ENCODE assay signal across 13 mouse cellular contexts in the genomic region with DNA sequence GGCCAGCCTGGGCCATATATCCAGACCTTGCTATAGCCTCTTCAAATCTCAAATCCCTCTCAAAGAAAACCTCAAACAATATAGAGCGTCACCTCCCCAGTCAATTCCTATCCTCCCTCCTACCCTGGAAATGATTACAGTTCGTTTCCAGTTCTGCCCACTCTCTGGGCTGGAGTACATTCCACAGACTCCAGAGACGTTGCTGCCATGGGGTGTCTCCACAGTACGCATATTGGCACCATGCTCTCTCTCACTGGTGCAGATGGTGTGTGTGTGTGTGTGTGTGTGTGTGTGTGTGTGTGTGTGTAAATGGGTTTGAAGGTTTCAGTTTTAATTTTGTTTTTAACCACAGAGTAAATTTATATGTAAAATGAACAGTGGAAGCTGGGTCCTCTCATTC. TPM values are rescaled to one million over a fixed set of nuclear protein-coding genes. Genes with fewer than 3 reads are reported as not detected.
A peak's percentile ranks its signal among the peaks of the same experiment; 100 is the strongest.
DNase-seq lines count a peak whose midpoint lies in the region; TF ChIP-seq lines count a peak whose summit lies in the region.
"Had no signal": no experiment of that assay in that cellular context is flagged by ENCODE, and none has a peak within 500 bp of the region (broad histone marks: within the 10 kb centered on the region; RNA-seq: fewer than 3 reads in every experiment).

No protein-coding gene starts in this region.

- 45% methylated on average over 4 of the region's 4 CpGs for WGBS in spleen, adult 2 months

- no peak overlapping the region for H3K4me3 ChIP-seq in spleen, adult 2 months (ENCODE audit: extremely low read depth, insufficient read depth, insufficient read length)
- H3K4me3 ChIP-seq: embryonic facial prominence, embryonic 15.5 days; limb, embryonic 10.5 days had no signal

- no peak overlapping the region for H3K27ac ChIP-seq in spleen, adult 2 months (ENCODE audit: insufficient read depth, low read length)
- H3K27ac ChIP-seq: embryonic facial prominence, embryonic 15.5 days; hindbrain, embryonic 14.5 days; limb, embryonic 10.5 days had no signal

- H3K36me3 ChIP-seq in spleen, adult 2 months (ENCODE audit: control insufficient read depth, insufficient read depth, low read length), result no peaks in the 10 kb centered on the region
- H3K36me3 ChIP-seq: embryonic facial prominence, embryonic 15.5 days; limb, embryonic 10.5 days had no signal

- H3K27me3 ChIP-seq in spleen, adult 2 months (ENCODE audit: control insufficient read depth, insufficient read depth, low read length), result no peaks in the 10 kb centered on the region
- H3K27me3 ChIP-seq: embryonic facial prominence, embryonic 15.5 days had no signal

- H3K4me1 ChIP-seq in spleen, adult 2 months (ENCODE audit: control insufficient read depth, insufficient read depth, insufficient read length), result peaks cover 3% of the 10 kb centered on the region; the same call in 1 of the 2 replicates
- H3K4me1 ChIP-seq: embryonic facial prominence, embryonic 15.5 days; limb, embryonic 10.5 days had no signal

- TF ChIP-seq POLR2A in spleen, adult 2 months (IDR thresholded peaks at IDR 0.05; ENCODE audit: low read depth, low read length), result no peak

- 0 out of 2 replicates have a peak, but pooled peaks have one; percentile 29 for TF ChIP-seq CTCF in spleen, adult 2 months (IDR thresholded peaks at IDR 0.05; ENCODE audit: extremely low read depth, insufficient read depth, insufficient read length, insufficient replicate concordance)

- peak; percentile 15 to 19 for DNase-seq in cerebellum, postnatal 10 days
- DNase-seq in cerebellum, adult 18-20 months, result no peak
- DNase-seq in spleen, adult 2 months (ENCODE audit: low read depth in 1 of 2, low spot score in 2 of 2), result peak in 1 of 2 experiments; percentile 24
- no peak for DNase-seq in spleen, postnatal 10 days (ENCODE audit: low spot score in 2 of 2)
- DNase-seq in layer of hippocampus, adult 8-10 months (ENCODE audit: low spot score in 2 of 2), result peak; percentile 19 to 49
- DNase-seq in right cerebral cortex, postnatal 4 days, result peak; percentile 43
- no peak for DNase-seq in thymus, postnatal 0 days (ENCODE audit: low spot score)
- DNase-seq in kidney, postnatal 36 days, result no peak
- DNase-seq: lung, postnatal 10 days had no signal

RNA-seq across cellular contexts. Expression of gene Itgax, which starts 24.1 kb away (rescaled TPM):
- 28.4 and 29.5 TPM in 2 replicates for polyA plus RNA-seq in spleen, adult 2 months (2012; rRNA removed)
- total RNA-seq in layer of hippocampus, adult 8-10 months (2022), result 10 to 100 TPM in 2 of 4 experiments, under 1 TPM in 1, not detected in 1; 0.55 to 37.4 (median 30.5) TPM
- polyA plus RNA-seq in thymus, postnatal 0 days (2015; fragmentation: Nextera tagmentation; extraction: Ambion mirVana), result 1.5 and 1.6 TPM in 2 replicates
- polyA plus RNA-seq: hindbrain, embryonic 14.5 days; limb, embryonic 10.5 days had no signal

RNA-seq across cellular contexts. Expression of gene Gm49368, which starts 42.8 kb away (rescaled TPM):
- 0.40 and 0.61 TPM in 2 replicates for polyA plus RNA-seq in spleen, adult 2 months (2012; rRNA removed)
- total RNA-seq in layer of hippocampus, adult 8-10 months (2022), result under 1 TPM in 1 of 4 experiments, not detected in 3; 0.16 TPM
- not detected in 2 replicates for polyA plus RNA-seq in thymus, postnatal 0 days (2015; fragmentation: Nextera tagmentation; extraction: Ambion mirVana)
- total RNA-seq: gastrocnemius, postnatal 4 days had no signal
- polyA plus RNA-seq: embryonic facial prominence, embryonic 15.5 days; hindbrain, embryonic 14.5 days; limb, embryonic 10.5 days had no signal

RNA-seq across cellular contexts. Expression of gene Itgam, which starts 42.8 kb away (rescaled TPM):
- 11.1 and 26.4 TPM in 2 replicates for polyA plus RNA-seq in spleen, adult 2 months (2012; rRNA removed)
- total RNA-seq in layer of hippocampus, adult 8-10 months (2022), result 10 to 100 TPM; 10.4 to 35.9 (median 24.0) TPM
- 1.2 and 1.4 TPM in 2 replicates for polyA plus RNA-seq in thymus, postnatal 0 days (2015; fragmentation: Nextera tagmentation; extraction: Ambion mirVana)

RNA-seq across cellular contexts. Expression of gene Itgad, which starts 48.9 kb away (rescaled TPM):
- 50.9 and 61.3 TPM in 2 replicates for polyA plus RNA-seq in spleen, adult 2 months (2012; rRNA removed)
- total RNA-seq in layer of hippocampus, adult 8-10 months (2022), result 1 to 10 TPM in 1 of 4 experiments, under 1 TPM in 3; 0.61 to 1.7 (median 0.83) TPM
- 1.7 and 1.9 TPM in 2 replicates for polyA plus RNA-seq in thymus, postnatal 0 days (2015; fragmentation: Nextera tagmentation; extraction: Ambion mirVana)
- total RNA-seq: gastrocnemius, postnatal 4 days had no signal
- polyA plus RNA-seq: embryonic facial prominence, embryonic 15.5 days; hindbrain, embryonic 14.5 days; limb, embryonic 10.5 days had no signal

Comparison
In these comparisons a context has a peak if more than half of its experiments do, and no peak if none do; other contexts are left out.
1. DNase-seq: peak in cerebellum, postnatal 10 days (2 of 2), layer of hippocampus, adult 8-10 months (2 of 2) and right cerebral cortex, postnatal 4 days (single experiment); none in cerebellum, adult 18-20 months (0 of 2), spleen, postnatal 10 days (0 of 2), thymus, postnatal 0 days (single experiment) and kidney, postnatal 36 days (0 of 2).
2. RNA of gene Itgax, which starts 24.1 kb away (polyA plus RNA-seq): 28.4 to 29.5 TPM in spleen, adult 2 months; 1.5 to 1.6 TPM in thymus, postnatal 0 days; every median in the first group is over 10 times any median in the second.